Mouse (Mus musculus) CH12.LX (cell line): ENCODE data around the gene Rps5. TPM values are rescaled to one million over a fixed set of nuclear protein-coding genes. Genes with fewer than 3 reads are reported as not detected.

Source experiments
- DNase-seq: peaks from one replicate; pipeline ENCODE4 v3.0.0-alpha.2; 2013; ENCODE audit errors: extremely low read depth
- H3K27ac ChIP-seq: 2 replicates; pipeline ENCODE4 v1.5.1; 2012; ENCODE audit warnings: low read depth, mild to moderate bottlenecking, control low read depth, moderate library complexity; ENCODE audit not compliant: insufficient read depth
- H3K27me3 ChIP-seq: replicated peaks from 2 replicates; pipeline ENCODE3; 2012; ENCODE audit warnings: inconsistent platforms
- H3K36me3 ChIP-seq, 2 experiments: replicated peaks in 1 of 2; 2 replicates each; pipeline versions ENCODE3 to v1.6.1; 2012; ENCODE audit warnings: inconsistent platforms in 1 of 2, low read length in 1 of 2, mild to moderate bottlenecking in 1 of 2, mixed read lengths in 1 of 2, moderate library complexity in 1 of 2; ENCODE audit not compliant: control insufficient read depth in 1 of 2, insufficient read depth in 1 of 2
- H3K4me1 ChIP-seq, 2 experiments: 2 replicates each; pipeline ENCODE4 v1.6.1; 2012; ENCODE audit warnings: inconsistent platforms in 1 of 2, moderate library complexity in 1 of 2; ENCODE audit not compliant: insufficient read depth in 2 of 2, control insufficient read depth in 1 of 2
- H3K4me2 ChIP-seq: 2 replicates; pipeline ENCODE4 v1.6.1; 2012; ENCODE audit warnings: low read depth, mild to moderate bottlenecking, control low read depth; ENCODE audit not compliant: poor library complexity, insufficient read depth, severe bottlenecking
- H3K4me3 ChIP-seq, 3 experiments: fragments of 150-350 bp in 1 of 3; sonication (generic) in 1 of 3; replicated peaks in 1 of 3; 2 replicates each; pipeline versions ENCODE3 to v1.5.1; 2011 to 2012; ENCODE audit warnings: low read depth in 2 of 3, low read length in 2 of 3, mild to moderate bottlenecking in 2 of 3, moderate library complexity in 2 of 3, control low read depth in 1 of 3, improper control_type of control experiment in 1 of 3, inconsistent platforms in 1 of 3, mixed read lengths in 1 of 3; ENCODE audit not compliant: poor library complexity in 1 of 3
- H3K79me2 ChIP-seq: replicated peaks from 2 replicates; pipeline ENCODE4 v1.6.1; 2012; ENCODE audit warnings: mild to moderate bottlenecking, moderate library complexity; ENCODE audit not compliant: control insufficient read depth, poor library complexity, insufficient read depth, severe bottlenecking; ENCODE audit errors: extremely low read depth
- H3K9ac ChIP-seq: 2 replicates; pipeline ENCODE4 v1.6.1; 2012; ENCODE audit warnings: low read depth, mild to moderate bottlenecking, control low read depth, moderate library complexity; ENCODE audit not compliant: insufficient read depth
- H3K9me3 ChIP-seq: replicated peaks from 2 replicates; pipeline ENCODE3; 2012; ENCODE audit warnings: low read length, inconsistent platforms, mixed read lengths
- BHLHE40 ChIP-seq: IDR thresholded peaks from 2 replicates; pipeline ENCODE4 v1.6.1; 2011; ENCODE audit warnings: mild to moderate bottlenecking, low read depth, low read length, improper control_type of control experiment
- CHD1 ChIP-seq: IDR thresholded peaks from 2 replicates; pipeline ENCODE4 v1.6.1; 2012; ENCODE audit warnings: low read depth, low read length, improper control_type of control experiment, inconsistent platforms
- CTCF ChIP-seq, 2 experiments: IDR thresholded peaks in 1 of 2; conservative IDR thresholded peaks in 1 of 2; 2 replicates each; pipeline ENCODE4 v1.5.1; 2011 to 2012; ENCODE audit warnings: low read depth in 2 of 2, low read length in 2 of 2, improper control_type of control experiment in 1 of 2, inconsistent platforms in 1 of 2, mild to moderate bottlenecking in 1 of 2, moderate library complexity in 1 of 2
- KAT2A ChIP-seq: IDR thresholded peaks from 2 replicates; pipeline ENCODE4 v1.6.1; 2012; ENCODE audit warnings: low read length, improper control_type of control experiment, inconsistent platforms; ENCODE audit not compliant: insufficient replicate concordance
- MAZ ChIP-seq: IDR thresholded peaks from 2 replicates; pipeline ENCODE4 v1.6.1; 2012; ENCODE audit warnings: low read depth, mild to moderate bottlenecking, inconsistent platforms, low read length, improper control_type of control experiment, moderate library complexity
- NELFE ChIP-seq: IDR thresholded peaks from 2 replicates; pipeline ENCODE4 v1.6.1; 2011; ENCODE audit warnings: low read depth, low read length, improper control_type of control experiment
- NRF1 ChIP-seq: IDR thresholded peaks from 2 replicates; pipeline ENCODE4 v1.6.1; 2014; ENCODE audit warnings: low read depth, mild to moderate bottlenecking, inconsistent platforms, low read length, improper control_type of control experiment, moderate library complexity
- POLR2AphosphoS2 ChIP-seq: IDR thresholded peaks from 2 replicates; pipeline ENCODE4 v1.6.1; 2011; ENCODE audit warnings: low read depth, low read length, improper control_type of control experiment
- RAD21 ChIP-seq: IDR thresholded peaks from 2 replicates; pipeline ENCODE4 v1.6.1; 2011; ENCODE audit warnings: low read depth, mild to moderate bottlenecking, low read length, improper control_type of control experiment, moderate library complexity
- RCOR1 ChIP-seq: conservative IDR thresholded peaks from 2 replicates; pipeline ENCODE4 v1.6.1; 2012; ENCODE audit warnings: low read depth, mild to moderate bottlenecking, inconsistent platforms, low read length, improper control_type of control experiment
- SIN3A ChIP-seq: IDR thresholded peaks from 2 replicates; pipeline ENCODE4 v1.6.1; 2012; ENCODE audit warnings: low read length, improper control_type of control experiment, inconsistent platforms
- SMC3 ChIP-seq: IDR thresholded peaks from 2 replicates; pipeline ENCODE4 v1.6.1; 2011; ENCODE audit warnings: low read depth, low read length, improper control_type of control experiment
- TBP ChIP-seq: conservative IDR thresholded peaks from 2 replicates; pipeline ENCODE4 v1.6.1; 2011; ENCODE audit warnings: low read depth, low read length, improper control_type of control experiment
- UBTF ChIP-seq: IDR thresholded peaks from 2 replicates; pipeline ENCODE4 v1.6.1; 2012; ENCODE audit warnings: low read depth, mild to moderate bottlenecking, inconsistent platforms, low read length, improper control_type of control experiment, moderate library complexity
- USF1 ChIP-seq: IDR thresholded peaks from 2 replicates; pipeline ENCODE4 v1.6.1; 2014; ENCODE audit warnings: low read depth, mild to moderate bottlenecking, inconsistent platforms, low read length, improper control_type of control experiment
- ZC3H11A ChIP-seq: IDR thresholded peaks from 2 replicates; pipeline ENCODE4 v1.6.1; 2012; ENCODE audit warnings: low read depth, mild to moderate bottlenecking, inconsistent platforms, low read length, improper control_type of control experiment
- dilution Hi-C: fragments of 300-500 bp; cut with MboI; formaldehyde crosslinking; loops from 2 replicates; pipeline ENCODE4 v1.14.3; 2020; ENCODE audit warnings: low sequenced_read_pairs; ENCODE audit not compliant: extremely low pct_unique_long_range_greater_than_20kb, extremely low pct_ligation_motif_present
- in situ Hi-C: fragments of 300-500 bp; cut with MboI; formaldehyde crosslinking; loops from 3 replicates; pipeline ENCODE4 v1.14.3; 2019; ENCODE audit warnings: low sequenced_read_pairs, low pct_ligation_motif_present, low pct_unique_long_range_greater_than_20kb, mixed read lengths
- polyA plus RNA-seq: library from polyadenylated mRNA; unstranded; fragments of >175 nt; gene quantifications from 2 replicates; pipeline ENCODE4 v1.2.1, GENCODE M21; 2012; ENCODE audit warnings: low read depth; ENCODE audit not compliant: insufficient read length
- total RNA-seq, 2 experiments: library from RNA; depleted of rRNA; stranded (reverse); fragments of 300-350 nt in 1 of 2; fragments of >200 nt in 1 of 2; gene quantifications; 2 replicates each; pipeline ENCODE4 v1.2.3; 2012 to 2014

Gene Rps5
- total and polyA plus RNA-seq, 3 experiments, result 2,088 to 4,293 (median 4,026) TPM

GRCm38 (mm10) chr7:12905146-12905545 lies 16.9 kb upstream of the Rps5 start:
- dilution Hi-C loops, result no loop called here
- peaks cover 42 to 87% of the 10 kb centered on the region in 2 experiments for H3K36me3 ChIP-seq

GRCm38 (mm10) chr7:12909498-12909962 lies 12.6 kb upstream of the Rps5 start:
- Histone ChIP-seq H3K4me1 (no peaks in the 10 kb centered on the region), H3K9ac (no peak overlapping the region), H3K4me2 (no peak overlapping the region), H3K27ac (no peak overlapping the region), H3K4me3 (no peak overlapping the region), H3K79me2 (no peaks in the 10 kb centered on the region)
- DNase-seq, result peak; percentile 57
- TF ChIP-seq KAT2A (no peak), CTCF (conservative IDR thresholded peaks at IDR 0.05 in 1 of 2, IDR thresholded peaks at IDR 0.05 in 1 of 2; ENCODE audit: low read depth in 2 of 2, low read length in 2 of 2) (peak; percentile 52 to 71), CHD1 (no peak), SMC3 (peak; percentile 36), RAD21 (peak; percentile 40)
- TF ChIP-seq, all 38 proteins: peak for 3
- Histone ChIP-seq H3K9me3 (no peaks in the 10 kb centered on the region), H3K27me3 (no peaks in the 10 kb centered on the region), H3K36me3 (peaks cover 31 to 58% of the 10 kb centered on the region in 2 experiments)
- dilution Hi-C loops (no loop called here), in situ Hi-C loops (loop anchor here (5.0 kb wide), 1 partner anchor 98 kb away; no protein-coding TSS in a partner anchor)

More at GRCm38 (mm10) chr7:12905146-12905545, 16.9 kb upstream of the Rps5 start:
- no peak overlapping the region for H3K9ac ChIP-seq
- H3K79me2 ChIP-seq, result peaks cover 9% of the 10 kb centered on the region; the same call in 1 of the 2 replicates
- no peak for DNase-seq
- H3K4me2 ChIP-seq, result no peak overlapping the region
- TF ChIP-seq USF1, result no peak
- TF ChIP-seq POLR2AphosphoS2, result no peak
- no peak for TF ChIP-seq RCOR1
- no peak for TF ChIP-seq UBTF
- no peak for TF ChIP-seq BHLHE40
- no peak for TF ChIP-seq MAZ
- TF ChIP-seq CHD1, result no peak
- TF ChIP-seq NRF1, result no peak
- no peak for TF ChIP-seq TBP
- no peak for TF ChIP-seq NELFE
- TF ChIP-seq SMC3, result no peak
- no peak for TF ChIP-seq ZC3H11A
- no peak for TF ChIP-seq SIN3A
- TF ChIP-seq RAD21, result no peak
- H3K4me1 ChIP-seq, result no peaks in the 10 kb centered on the region
- no peaks in the 10 kb centered on the region for H3K27me3 ChIP-seq
- H3K27ac ChIP-seq, result no peak overlapping the region
- H3K4me3 ChIP-seq, result no peak overlapping the region
- no peaks in the 10 kb centered on the region for H3K9me3 ChIP-seq
- in situ Hi-C loops, result loop anchor here (5.0 kb wide), 1 partner anchor 102 kb away; no protein-coding TSS in a partner anchor
